Mouse (Mus musculus) adrenal gland, postnatal 14 days (tissue): ENCODE data around the gene Qrich1. TPM values are rescaled to one million over a fixed set of nuclear protein-coding genes. Genes with fewer than 3 reads are reported as not detected.
"Not testable (repeated sequence)": the region's sequence is repeated elsewhere in the genome, so short reads cannot be mapped to it uniquely, and the experiment has no call there.

ENCODE experiments used
- DNase-seq: peaks from one replicate; pipeline ENCODE4 v3.0.0; 2021; ENCODE audit warnings: mixed read lengths
- microRNA-seq, 2 experiments: library from miRNA; unstranded; fragments of <30 nt; microRNA quantifications; one replicate each; pipeline ENCODE4 v1.2.0; 2021
- total RNA-seq: library from RNA; stranded (reverse); gene quantifications from 2 replicates; pipeline ENCODE4 v1.2.3, GENCODE M21; 2021

Gene Qrich1
- total RNA-seq, 1 experiment from 2014 or later: 114 TPM

GRCm38 (mm10) chr9:108587571-108588180 is 71.1 kb downstream of the Qrich1 start:
- peak; percentile 84 for DNase-seq

GRCm38 (mm10) chr9:108589229-108589628 is 72.6 kb downstream of the Qrich1 start:
- no peak for DNase-seq

DNA sequence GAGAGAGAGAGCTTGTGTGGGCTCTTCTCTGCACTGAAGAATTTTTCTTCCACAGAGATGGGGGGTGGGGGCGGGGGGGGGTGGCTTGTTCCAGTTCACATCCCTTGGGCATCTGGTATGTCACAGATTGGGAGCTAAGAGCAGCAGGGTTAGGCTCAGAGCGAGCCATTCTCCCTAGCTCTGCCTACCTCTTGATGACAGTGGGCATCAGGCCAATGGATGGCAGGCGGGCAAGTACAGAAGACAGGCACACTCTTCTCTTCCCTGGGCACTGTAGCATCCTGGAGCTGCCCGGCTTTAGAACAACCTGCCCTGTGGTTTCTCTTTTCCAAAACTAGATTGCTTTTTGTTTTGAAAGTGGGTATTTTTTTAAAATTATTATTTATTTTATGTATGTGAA is 74.9 kb downstream of the Qrich1 start:
- no peak for DNase-seq

DNA sequence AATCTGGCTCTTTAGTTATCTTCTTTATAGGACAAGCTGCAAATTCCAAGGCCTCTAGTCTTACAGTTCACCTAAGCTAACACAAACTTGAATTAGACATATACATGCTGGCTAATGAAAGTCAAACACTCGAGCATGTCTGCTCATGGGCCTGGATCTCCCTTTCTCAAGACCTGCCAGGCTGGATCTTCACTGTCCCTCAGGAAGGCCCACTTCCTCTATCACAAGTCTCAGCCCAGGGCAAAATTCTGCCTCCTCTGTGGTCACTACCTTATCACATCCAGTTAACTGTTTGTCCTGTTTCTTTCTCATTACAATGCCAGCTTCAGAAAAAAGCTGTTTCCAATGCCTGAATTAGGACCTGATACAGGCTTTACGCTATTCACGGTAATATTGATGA is 77.7 kb downstream of the Qrich1 start:
- DNase-seq: no peak

- peak; percentile 86 for DNase-seq
These were observed 80.6 kb downstream of the Qrich1 start, which contains the start of gene P4htm for GRCm38 (mm10) chr9:108596998-108597764. Gene P4htm (minus strand): TSS chr9:108597667.

DNA sequence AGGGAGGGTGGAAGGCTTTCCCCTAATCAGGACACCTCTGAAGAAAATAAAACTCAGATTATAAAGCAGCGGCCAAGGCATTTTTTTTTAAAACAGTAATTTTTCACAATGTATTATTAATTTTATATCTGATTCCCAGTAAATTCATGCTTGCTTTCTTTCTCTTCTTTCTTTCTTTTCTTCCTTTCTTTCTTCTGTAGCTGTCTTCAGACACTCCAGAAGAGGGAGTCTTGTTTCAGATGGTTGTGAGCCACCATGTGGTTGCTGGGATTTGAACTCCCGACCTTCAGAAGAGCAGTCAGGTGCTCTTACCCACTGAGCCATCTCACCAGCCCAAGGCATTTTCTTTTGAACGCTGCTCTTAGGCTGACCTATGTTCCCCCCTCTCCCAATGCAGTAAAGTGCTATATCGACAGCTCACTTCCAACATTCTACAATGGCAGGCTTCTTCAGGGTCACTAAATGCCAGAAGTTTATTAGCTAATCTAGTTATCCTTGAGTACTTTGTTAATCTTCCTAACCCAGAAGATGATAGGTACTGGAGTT is 82.5 kb downstream of the Qrich1 start:
- DNase-seq: no peak

DNA sequence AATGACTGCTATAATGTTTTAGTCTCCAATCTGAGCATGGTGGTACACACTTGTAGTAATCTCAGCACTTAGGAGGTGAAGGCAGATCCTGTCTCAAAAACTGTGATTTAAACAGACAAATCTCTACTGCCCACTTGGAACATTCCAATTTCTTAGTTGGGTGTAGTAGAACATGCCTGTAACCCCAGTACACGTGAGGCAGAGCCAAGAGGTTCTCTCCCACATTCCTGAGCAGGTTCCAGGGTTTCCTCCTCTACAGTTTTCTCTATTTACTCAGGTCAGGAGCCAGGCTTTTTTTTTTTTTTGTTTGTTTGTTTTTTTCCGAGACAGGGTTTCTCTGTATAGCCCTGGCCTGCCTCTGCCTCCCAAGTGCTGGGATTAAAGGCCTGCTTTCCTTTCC is 83.4 kb downstream of the Qrich1 start:
- no peak for DNase-seq

DNA sequence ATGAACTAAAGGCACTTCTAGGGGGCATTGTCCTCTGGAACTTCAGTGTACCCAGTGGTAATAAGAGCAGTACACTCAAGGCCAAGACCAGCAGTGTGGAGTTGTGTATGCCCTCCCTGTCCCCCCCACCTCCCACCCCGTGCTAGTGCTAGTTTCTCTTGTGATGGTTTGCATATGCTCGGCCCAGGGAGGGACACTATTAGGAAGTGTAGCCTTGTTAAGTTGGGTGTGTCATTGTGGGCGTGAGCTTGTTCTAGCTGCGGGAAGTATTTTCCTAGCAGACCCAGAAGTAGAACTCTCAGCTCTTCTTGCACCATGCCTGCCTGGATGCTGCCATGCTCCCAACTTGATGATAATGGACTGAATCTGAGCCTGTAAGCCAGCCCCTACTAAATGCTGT is 85.4 kb downstream of the Qrich1 start:
- no peak for DNase-seq

DNA sequence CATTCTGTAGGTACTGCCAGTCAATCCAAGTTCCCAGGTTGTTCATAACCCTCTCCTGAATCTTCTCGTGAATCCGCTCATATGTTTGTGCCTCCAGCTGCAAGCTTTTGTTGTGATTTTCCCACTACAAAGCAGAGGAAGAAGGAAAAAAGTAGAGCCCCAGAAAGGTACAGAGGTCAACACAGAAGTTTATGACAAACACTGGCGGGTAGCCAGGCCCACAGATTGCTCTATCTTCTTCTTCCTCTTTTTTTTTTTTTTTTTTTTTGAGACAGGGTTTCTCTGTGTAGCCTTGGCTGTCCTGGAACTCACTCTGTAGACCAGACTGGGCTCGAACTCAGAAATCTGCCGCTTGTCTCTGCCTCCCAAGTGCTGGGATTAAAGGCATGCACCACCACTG is 91.3 kb downstream of the Qrich1 start:
- DNase-seq: not testable (repeated sequence)

DNA sequence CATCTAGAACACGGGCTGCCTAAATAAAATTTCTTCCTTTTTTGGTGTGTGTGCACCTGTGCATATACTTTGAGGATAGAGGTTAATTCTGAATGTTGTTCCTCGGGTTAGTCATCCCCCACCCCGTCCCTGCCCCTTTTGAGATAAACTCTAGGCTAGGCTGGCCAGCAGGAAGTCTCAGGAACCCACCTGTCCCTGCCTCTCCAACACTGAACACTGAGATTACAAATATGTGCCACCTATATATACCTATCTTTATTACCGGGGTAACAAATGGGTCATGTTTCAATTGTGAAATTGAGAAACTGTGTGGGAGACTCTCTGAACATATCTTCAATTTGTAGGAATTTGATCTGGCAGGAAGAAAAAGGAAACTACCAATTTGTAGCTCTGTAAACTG is 92.3 kb downstream of the Qrich1 start:
- no peak for DNase-seq

Small RNAs within 50 kb of the gene (microRNA-seq; reads per million reads assigned to microRNA genes)
- gene Gm24083 (0 reads per million in 2 experiments), gene Mir191 (0 reads per million in 2 experiments), gene Mir425 (1,108 to 1,636 reads per million in 2 experiments)

Other genes starting within 250 kb of the Qrich1 start
- 16.9 and 21.2 TPM in 2 replicates for gene Nicn1, start 226.4 kb upstream of the Qrich1 start, total RNA-seq
- 6.8 and 13.2 TPM in 2 replicates for gene Amt, start 220.0 kb upstream of the Qrich1 start, total RNA-seq
- 359 and 362 TPM in 2 replicates for gene Rhoa, start 210.7 kb upstream of the Qrich1 start, total RNA-seq
- gene Tcta, start 210.6 kb upstream of the Qrich1 start, total RNA-seq: 30.4 and 34.1 TPM in 2 replicates
- gene Gpx1, start 177.9 kb upstream of the Qrich1 start, total RNA-seq: 551 and 754 TPM in 2 replicates
- gene Usp4, start 169.0 kb upstream of the Qrich1 start, total RNA-seq: 101 and 117 TPM in 2 replicates
- 0.74 and 1.4 TPM in 2 replicates for gene 1700102P08Rik, start 124.0 kb upstream of the Qrich1 start, total RNA-seq
- gene Ccdc36, start 88.3 kb upstream of the Qrich1 start, total RNA-seq: not detected in 2 replicates
- gene BC048562, start 80.3 kb upstream of the Qrich1 start, total RNA-seq: not detected in 2 replicates
- gene Ccdc71, start 56.3 kb upstream of the Qrich1 start, total RNA-seq: 35.1 and 36.4 TPM in 2 replicates
- 29.7 and 30.9 TPM in 2 replicates for gene Klhdc8b, start 55.2 kb upstream of the Qrich1 start, total RNA-seq
- gene Lamb2, start 37.1 kb upstream of the Qrich1 start, total RNA-seq: 121 and 124 TPM in 2 replicates
- 163 and 175 TPM in 2 replicates for gene Usp19, start 26.2 kb upstream of the Qrich1 start, total RNA-seq
- 179 and 190 TPM in 2 replicates for gene Qars, start 9.1 kb upstream of the Qrich1 start, total RNA-seq
- 99.2 and 110 TPM in 2 replicates for gene Impdh2, start 43.5 kb downstream of the Qrich1 start, total RNA-seq
- gene Ndufaf3, start 50.6 kb downstream of the Qrich1 start, total RNA-seq: 55.5 and 67.2 TPM in 2 replicates
- gene Dalrd3, start 53.1 kb downstream of the Qrich1 start, total RNA-seq: 48.8 and 51.5 TPM in 2 replicates
- gene Wdr6, start 61.9 kb downstream of the Qrich1 start, total RNA-seq: 91.0 and 102 TPM in 2 replicates
- 4.7 and 7.7 TPM in 2 replicates for gene P4htm, start 80.9 kb downstream of the Qrich1 start, total RNA-seq
- 59.7 and 61.3 TPM in 2 replicates for gene Arih2, start 132.6 kb downstream of the Qrich1 start, total RNA-seq
- gene Slc25a20, start 145.3 kb downstream of the Qrich1 start, total RNA-seq: 334 and 350 TPM in 2 replicates
- 36.3 and 37.4 TPM in 2 replicates for gene Prkar2a, start 172.5 kb downstream of the Qrich1 start, total RNA-seq